Mouse (Mus musculus) stomach, embryonic 15.5 days (tissue): ENCODE measurements around the gene Macrod1. TPM values are rescaled to one million over a fixed set of nuclear protein-coding genes. Genes with fewer than 3 reads are reported as not detected.

ENCODE experiments used
- ATAC-seq: fragments of 200-750 bp; cut with Nextera tagmentation; 2 replicates; pipeline ENCODE4 v1.8.0; 2017; ENCODE audit warnings: low read depth, moderate number of reproducible peaks, moderate TSS enrichment; ENCODE audit not compliant: insufficient read depth, low FRiP score
- H3K27ac ChIP-seq: fragments of 300-500 bp; sonication (generic); 2 replicates; pipeline ENCODE4 v1.5.1; 2015; ENCODE audit warnings: mild to moderate bottlenecking, inconsistent platforms
- H3K27me3 ChIP-seq: fragments of 300-500 bp; sonication (generic); replicated peaks from 2 replicates; pipeline ENCODE4 v1.6.1; 2015; ENCODE audit warnings: inconsistent platforms
- H3K36me3 ChIP-seq: fragments of 300-500 bp; sonication (generic); 2 replicates; pipeline ENCODE4 v1.6.1; 2015; ENCODE audit warnings: inconsistent platforms
- H3K4me1 ChIP-seq: fragments of 300-500 bp; sonication (generic); 2 replicates; pipeline ENCODE4 v1.6.1; 2015; ENCODE audit warnings: inconsistent platforms
- H3K4me2 ChIP-seq: fragments of 300-500 bp; sonication (generic); 2 replicates; pipeline ENCODE4 v1.6.1; 2015; ENCODE audit warnings: mild to moderate bottlenecking, inconsistent platforms
- H3K4me3 ChIP-seq: fragments of 300-500 bp; sonication (generic); replicated peaks from 2 replicates; pipeline ENCODE4 v1.5.1; 2015; ENCODE audit warnings: inconsistent platforms
- H3K9ac ChIP-seq: fragments of 300-500 bp; sonication (generic); 2 replicates; pipeline ENCODE4 v1.6.1; 2015; ENCODE audit warnings: inconsistent platforms
- H3K9me3 ChIP-seq: fragments of 300-500 bp; sonication (generic); 2 replicates; pipeline ENCODE4 v1.6.1; 2016; ENCODE audit warnings: inconsistent platforms
- WGBS: fragments of 180-500 bp; shearing (Covaris S2); methylation state at CpG from one replicate; pipeline ENCODE4 v1.1.7; 2015; 5-methylcytosine and 5-hydroxymethylcytosine counted together
- polyA plus RNA-seq: library from polyadenylated mRNA; unstranded; fragments of >200 nt; fragmentation: Nextera tagmentation; extraction: Ambion mirVana; gene quantifications from 2 replicates; pipeline ENCODE4 v1.2.1, GENCODE M21; 2015

Macrod1 gene
- polyA plus RNA-seq, 1 experiment from 2014 or later = 13.3 TPM

GRCm38 (mm10) chr19:7182273-7182949 lies 125.8 kb downstream of the Macrod1 start:
- WGBS = 10% methylated on average over 23 of the region's 23 CpGs
- Histone ChIP-seq H3K9ac (0 out of 2 replicates have a peak overlapping the region, but pooled peaks have one; percentile 3), H3K36me3 (no peaks in the 10 kb centered on the region), H3K4me1 (peaks cover 38% of the 10 kb centered on the region), H3K4me2 (peak overlapping the region; percentile 46), H3K27me3 (0 out of 2 replicates have a peak, but pooled peaks cover 7% of the 10 kb centered on the region), H3K4me3 (peak overlapping the region; percentile 26), H3K9me3 (no peaks in the 10 kb centered on the region), H3K27ac (peak overlapping the region; percentile 74)
- peak; percentile 60 for ATAC-seq

GRCm38 (mm10) chr19:7183419-7183818 lies 126.8 kb downstream of the Macrod1 start:
- peaks cover 34% of the 10 kb centered on the region for H3K4me1 ChIP-seq
- H3K36me3 ChIP-seq = no peaks in the 10 kb centered on the region
- 69% methylated on average over 11 of the region's 11 CpGs for WGBS
- H3K9me3 ChIP-seq = no peaks in the 10 kb centered on the region
- no peak overlapping the region for H3K4me2 ChIP-seq
- H3K27ac ChIP-seq = no peak overlapping the region
- H3K4me3 ChIP-seq = no peak overlapping the region
- ATAC-seq = no peak
- no peak overlapping the region for H3K9ac ChIP-seq
- H3K27me3 ChIP-seq = 0 out of 2 replicates have a peak, but pooled peaks cover 7% of the 10 kb centered on the region

GRCm38 (mm10) chr19:7185059-7185458 lies 128.4 kb downstream of the Macrod1 start:
- Histone ChIP-seq H3K27me3 (0 out of 2 replicates have a peak, but pooled peaks cover 7% of the 10 kb centered on the region), H3K36me3 (no peaks in the 10 kb centered on the region), H3K4me3 (no peak overlapping the region), H3K9ac (no peak overlapping the region), H3K9me3 (no peaks in the 10 kb centered on the region), H3K4me2 (no peak overlapping the region), H3K27ac (no peak overlapping the region), H3K4me1 (peaks cover 29% of the 10 kb centered on the region)
- no peak for ATAC-seq
- WGBS = 55% methylated on average over 4 of the region's 4 CpGs

- Histone ChIP-seq H3K9ac (no peak overlapping the region), H3K36me3 (no peaks in the 10 kb centered on the region), H3K27me3 (0 out of 2 replicates have a peak, but pooled peaks cover 7% of the 10 kb centered on the region), H3K4me2 (0 out of 2 replicates have a peak overlapping the region, but pooled peaks have one; percentile 3), H3K4me1 (peaks cover 29% of the 10 kb centered on the region), H3K27ac (no peak overlapping the region), H3K4me3 (no peak overlapping the region), H3K9me3 (no peaks in the 10 kb centered on the region)
- WGBS = 13% methylated on average over 18 of the region's 18 CpGs
- no peak for ATAC-seq
These were observed 129.2 kb downstream of the Macrod1 start for GRCm38 (mm10) chr19:7185715-7186291.

- 53% methylated on average over 5 of the region's 5 CpGs for WGBS
- no peaks in the 10 kb centered on the region for H3K9me3 ChIP-seq
- no peak for ATAC-seq
- no peaks in the 10 kb centered on the region for H3K36me3 ChIP-seq
- H3K4me1 ChIP-seq = peaks cover 27% of the 10 kb centered on the region
- no peak overlapping the region for H3K4me3 ChIP-seq
- no peak overlapping the region for H3K27ac ChIP-seq
- H3K27me3 ChIP-seq = 0 out of 2 replicates have a peak, but pooled peaks cover 7% of the 10 kb centered on the region
- no peak overlapping the region for H3K4me2 ChIP-seq
- no peak overlapping the region for H3K9ac ChIP-seq
These were observed 130.5 kb downstream of the Macrod1 start for GRCm38 (mm10) chr19:7187157-7187556.

- WGBS = 60% methylated on average over 4 of the region's 4 CpGs
- no peak overlapping the region for H3K4me3 ChIP-seq
- H3K36me3 ChIP-seq = no peaks in the 10 kb centered on the region
- no peak overlapping the region for H3K4me2 ChIP-seq
- no peak for ATAC-seq
- H3K27me3 ChIP-seq = no peaks in the 10 kb centered on the region
- H3K9ac ChIP-seq = no peak overlapping the region
- H3K27ac ChIP-seq = no peak overlapping the region
- H3K9me3 ChIP-seq = no peaks in the 10 kb centered on the region
- peaks cover 21% of the 10 kb centered on the region for H3K4me1 ChIP-seq
These were observed 132.4 kb downstream of the Macrod1 start for GRCm38 (mm10) chr19:7189026-7189425.

- Histone ChIP-seq H3K4me3 (no peak overlapping the region), H3K27ac (no peak overlapping the region), H3K9me3 (no peaks in the 10 kb centered on the region), H3K9ac (no peak overlapping the region), H3K27me3 (no peaks in the 10 kb centered on the region), H3K36me3 (no peaks in the 10 kb centered on the region), H3K4me1 (peaks cover 12% of the 10 kb centered on the region), H3K4me2 (no peak overlapping the region)
- no peak for ATAC-seq
- WGBS = 30% methylated on average over 5 of the region's 5 CpGs
These were observed 134.4 kb downstream of the Macrod1 start for GRCm38 (mm10) chr19:7190986-7191385.

- no peak overlapping the region for H3K9ac ChIP-seq
- no peaks in the 10 kb centered on the region for H3K27me3 ChIP-seq
- H3K4me2 ChIP-seq = no peak overlapping the region
- ATAC-seq = 0 out of 2 replicates have a peak, but pooled peaks have one; percentile 20
- no peaks in the 10 kb centered on the region for H3K36me3 ChIP-seq
- no peak overlapping the region for H3K4me3 ChIP-seq
- H3K4me1 ChIP-seq = peaks cover 13% of the 10 kb centered on the region
- no peaks in the 10 kb centered on the region for H3K9me3 ChIP-seq
- H3K27ac ChIP-seq = no peak overlapping the region
- WGBS = 40% methylated on average over 6 of the region's 6 CpGs
These were observed 135.0 kb downstream of the Macrod1 start for GRCm38 (mm10) chr19:7191639-7192038.

- Histone ChIP-seq H3K4me2 (no peak overlapping the region), H3K4me1 (peaks cover 16% of the 10 kb centered on the region), H3K9me3 (no peaks in the 10 kb centered on the region), H3K9ac (no peak overlapping the region), H3K27ac (no peak overlapping the region), H3K27me3 (no peaks in the 10 kb centered on the region), H3K4me3 (no peak overlapping the region), H3K36me3 (peaks cover 6% of the 10 kb centered on the region; the same call in 1 of the 2 replicates)
- 68% methylated on average over 2 of the region's 2 CpGs for WGBS
- no peak for ATAC-seq
These were observed 136.0 kb downstream of the Macrod1 start for GRCm38 (mm10) chr19:7192561-7192967.

GRCm38 (mm10) chr19:7195900-7196728 lies 139.5 kb downstream of the Macrod1 start:
- Histone ChIP-seq H3K4me3 (no peak overlapping the region), H3K4me1 (peaks cover 16% of the 10 kb centered on the region), H3K27ac (no peak overlapping the region), H3K9me3 (no peaks in the 10 kb centered on the region), H3K9ac (no peak overlapping the region), H3K27me3 (no peaks in the 10 kb centered on the region), H3K36me3 (peaks cover 38% of the 10 kb centered on the region; the same call in 1 of the 2 replicates), H3K4me2 (no peak overlapping the region)
- 19% methylated on average over 33 of the region's 33 CpGs for WGBS
- ATAC-seq = peak; percentile 2; the same call in 1 of the 2 replicates

GRCm38 (mm10) chr19:7196741-7197270 lies 140.2 kb downstream of the Macrod1 start:
- H3K9me3 ChIP-seq = no peaks in the 10 kb centered on the region
- peak; percentile 66 for ATAC-seq
- H3K4me1 ChIP-seq = peaks cover 13% of the 10 kb centered on the region
- no peak overlapping the region for H3K4me2 ChIP-seq
- no peaks in the 10 kb centered on the region for H3K27me3 ChIP-seq
- 23% methylated on average over 17 of the region's 17 CpGs for WGBS
- H3K9ac ChIP-seq = no peak overlapping the region
- H3K36me3 ChIP-seq = peaks cover 38% of the 10 kb centered on the region; the same call in 1 of the 2 replicates
- no peak overlapping the region for H3K4me3 ChIP-seq
- H3K27ac ChIP-seq = no peak overlapping the region
